Mouse (Mus musculus): ENCODE results near the gene Bcl9. TPM values are rescaled to one million over a fixed set of nuclear protein-coding genes. Genes with fewer than 3 reads are reported as not detected.

Bcl9 gene
- polyA plus RNA-seq, 1 experiment from 2014 or later, result 65.4 TPM

DNA sequence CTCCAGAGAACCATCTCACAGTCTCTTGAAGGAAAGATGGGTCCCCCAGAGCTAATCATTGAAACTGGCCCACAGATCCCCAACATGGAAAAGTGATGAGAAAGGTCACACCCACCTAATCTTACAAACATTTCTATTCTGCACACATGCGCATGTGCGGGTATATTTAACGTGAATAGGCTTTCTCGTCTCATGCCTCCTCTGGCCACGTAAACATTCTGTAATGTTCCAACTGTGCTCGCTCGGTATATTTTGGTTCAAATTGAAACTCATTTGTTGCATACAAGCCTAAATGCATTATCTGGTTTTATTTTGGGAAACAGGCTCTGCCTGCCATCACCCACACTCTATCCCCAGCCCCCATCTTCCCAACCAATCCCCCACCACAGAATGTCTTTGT is 16.3 kb downstream of the Bcl9 start:
- DNase-seq (ENCODE audit: low spot score) (no peak), ATAC-seq (ENCODE audit: insufficient read depth, low FRiP score, low TSS enrichment) (no peak)
- 98% methylated on average over 7 of the region's 7 CpGs for WGBS

GRCm38 (mm10) chr3:97275708-97276107 is 22.0 kb downstream of the Bcl9 start:
- H3K4me2 ChIP-seq (ENCODE audit: low read depth), result no peak overlapping the region
- no peak overlapping the region for H3K4me3 ChIP-seq (ENCODE audit: low read depth, low read length)
- H3K9me3 ChIP-seq (ENCODE audit: control insufficient read depth, low read length), result no peaks in the 10 kb centered on the region
- DNase-seq (ENCODE audit: low spot score) (no peak), ATAC-seq (ENCODE audit: insufficient read depth, low FRiP score, low TSS enrichment) (no peak)
- WGBS, result 86% methylated on average over 5 of the region's 5 CpGs
- no peak overlapping the region for H3K27ac ChIP-seq (ENCODE audit: low read depth, low read length)
- no peaks in the 10 kb centered on the region for H3K36me3 ChIP-seq (ENCODE audit: control insufficient read depth, insufficient read depth, low read length)
- no peaks in the 10 kb centered on the region for H3K4me1 ChIP-seq (ENCODE audit: control insufficient read depth, insufficient read depth, low read length)
- H3K27me3 ChIP-seq (ENCODE audit: control insufficient read depth, insufficient read depth, low read length), result no peaks in the 10 kb centered on the region
- H3K9ac ChIP-seq (ENCODE audit: low read length), result no peak overlapping the region

More for the DNA sequence above, 16.3 kb downstream of the Bcl9 start:
- no peaks in the 10 kb centered on the region for H3K9me3 ChIP-seq (ENCODE audit: control insufficient read depth, low read length)
- no peak overlapping the region for H3K9ac ChIP-seq (ENCODE audit: low read length)
- H3K27ac ChIP-seq (ENCODE audit: low read depth, low read length), result no peak overlapping the region
- no peak overlapping the region for H3K4me3 ChIP-seq (ENCODE audit: low read depth, low read length)
- H3K4me2 ChIP-seq (ENCODE audit: low read depth), result no peak overlapping the region
- peaks cover 5% of the 10 kb centered on the region; the same call in 1 of the 2 replicates for H3K36me3 ChIP-seq (ENCODE audit: control insufficient read depth, insufficient read depth, low read length)
- H3K4me1 ChIP-seq (ENCODE audit: control insufficient read depth, insufficient read depth, low read length), result no peaks in the 10 kb centered on the region
- H3K27me3 ChIP-seq (ENCODE audit: control insufficient read depth, insufficient read depth, low read length), result no peaks in the 10 kb centered on the region

DNA sequence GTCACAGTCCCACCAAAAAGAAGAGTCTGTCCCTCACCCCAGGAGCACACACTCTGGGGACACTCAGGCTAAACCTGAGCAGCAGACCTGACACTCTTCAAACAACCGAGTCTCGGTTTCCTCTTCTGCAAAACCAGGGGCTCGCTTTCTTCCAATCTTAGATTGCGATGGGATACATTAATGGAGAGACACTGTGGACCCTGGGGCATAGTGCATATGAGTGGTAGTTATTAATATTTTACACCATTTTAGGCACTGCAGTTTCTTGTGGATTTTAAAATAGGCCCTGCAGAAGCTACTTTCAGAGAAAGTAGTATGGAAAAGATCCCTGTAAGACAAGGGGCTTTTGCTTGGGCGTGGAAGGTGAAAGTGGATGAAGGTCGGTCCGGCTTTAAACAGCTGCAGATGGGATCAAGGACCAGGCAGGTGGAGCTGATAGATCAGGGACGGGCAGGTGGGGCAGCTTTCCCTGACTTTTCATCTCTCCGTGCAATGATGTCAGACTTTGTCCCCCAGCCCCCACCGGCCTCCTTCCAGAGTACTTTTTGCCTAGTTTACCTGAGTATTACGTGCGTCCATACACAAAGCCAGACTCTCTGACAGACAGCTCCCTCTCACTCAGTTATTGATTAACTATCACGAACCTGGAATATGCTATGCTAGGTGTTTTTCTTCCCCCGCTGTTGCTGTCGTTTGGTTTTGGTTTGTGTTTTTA is 23.0 kb downstream of the Bcl9 start:
- H3K36me3 ChIP-seq (ENCODE audit: control insufficient read depth, insufficient read depth, low read length), result no peaks in the 10 kb centered on the region
- no peak overlapping the region for H3K4me2 ChIP-seq (ENCODE audit: low read depth)
- H3K27me3 ChIP-seq (ENCODE audit: control insufficient read depth, insufficient read depth, low read length), result no peaks in the 10 kb centered on the region
- no peak overlapping the region for H3K9ac ChIP-seq (ENCODE audit: low read length)
- no peaks in the 10 kb centered on the region for H3K9me3 ChIP-seq (ENCODE audit: control insufficient read depth, low read length)
- 89% methylated on average over 15 of the region's 15 CpGs for WGBS
- H3K27ac ChIP-seq (ENCODE audit: low read depth, low read length), result no peak overlapping the region
- no peak for ATAC-seq (ENCODE audit: insufficient read depth, low FRiP score, low TSS enrichment)
- no peaks in the 10 kb centered on the region for H3K4me1 ChIP-seq (ENCODE audit: control insufficient read depth, insufficient read depth, low read length)
- H3K4me3 ChIP-seq (ENCODE audit: low read depth, low read length), result no peak overlapping the region
- DNase-seq (ENCODE audit: low spot score), result no peak

DNA sequence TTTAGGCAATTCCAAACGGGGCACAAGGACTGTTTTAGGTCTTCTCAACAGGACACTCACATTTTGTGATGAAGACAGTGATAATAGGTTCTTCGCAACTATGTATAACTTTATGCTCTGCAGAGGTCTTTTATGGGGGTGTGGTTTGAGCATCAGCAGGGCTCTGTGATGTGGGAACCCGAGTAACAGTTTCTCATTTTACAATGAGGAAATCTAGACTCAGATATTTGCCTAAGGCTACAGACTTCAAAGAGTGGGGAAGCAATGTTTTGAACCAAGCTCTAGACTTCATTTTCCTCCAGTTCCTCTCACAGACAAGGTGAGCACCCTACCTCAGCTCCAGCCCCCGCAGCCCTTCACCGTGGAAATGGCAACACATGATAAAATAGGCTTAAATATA is 23.8 kb downstream of the Bcl9 start:
- Histone ChIP-seq H3K9me3 (ENCODE audit: control insufficient read depth, low read length) (no peaks in the 10 kb centered on the region), H3K9ac (ENCODE audit: low read length) (no peak overlapping the region), H3K4me3 (ENCODE audit: low read depth, low read length) (no peak overlapping the region), H3K36me3 (ENCODE audit: control insufficient read depth, insufficient read depth, low read length) (no peaks in the 10 kb centered on the region), H3K27me3 (ENCODE audit: control insufficient read depth, insufficient read depth, low read length) (no peaks in the 10 kb centered on the region), H3K4me2 (ENCODE audit: low read depth) (no peak overlapping the region), H3K27ac (ENCODE audit: low read depth, low read length) (no peak overlapping the region), H3K4me1 (ENCODE audit: control insufficient read depth, insufficient read depth, low read length) (no peaks in the 10 kb centered on the region)
- 93% methylated on average over 5 of the region's 5 CpGs for WGBS
- no peak for DNase-seq (ENCODE audit: low spot score)
- no peak for ATAC-seq (ENCODE audit: insufficient read depth, low FRiP score, low TSS enrichment)

GRCm38 (mm10) chr3:97265667-97266415 is 31.9 kb downstream of the Bcl9 start:
- Histone ChIP-seq H3K4me1 (ENCODE audit: control insufficient read depth, insufficient read depth, low read length) (no peaks in the 10 kb centered on the region), H3K9me3 (ENCODE audit: control insufficient read depth, low read length) (no peaks in the 10 kb centered on the region), H3K4me3 (ENCODE audit: low read depth, low read length) (no peak overlapping the region), H3K27me3 (ENCODE audit: control insufficient read depth, insufficient read depth, low read length) (no peaks in the 10 kb centered on the region), H3K4me2 (ENCODE audit: low read depth) (no peak overlapping the region), H3K36me3 (ENCODE audit: control insufficient read depth, insufficient read depth, low read length) (no peaks in the 10 kb centered on the region), H3K9ac (ENCODE audit: low read length) (no peak overlapping the region), H3K27ac (ENCODE audit: low read depth, low read length) (no peak overlapping the region)
- no peak for ATAC-seq (ENCODE audit: insufficient read depth, low FRiP score, low TSS enrichment)
- DNase-seq (ENCODE audit: low spot score), result no peak
- 91% methylated on average over 15 of the region's 15 CpGs for WGBS

- ATAC-seq (ENCODE audit: insufficient read depth, low FRiP score, low TSS enrichment) (no peak), DNase-seq (ENCODE audit: low spot score) (no peak)
- Histone ChIP-seq H3K36me3 (ENCODE audit: control insufficient read depth, insufficient read depth, low read length) (peaks cover 3% of the 10 kb centered on the region), H3K4me3 (ENCODE audit: low read depth, low read length) (no peak overlapping the region), H3K27me3 (ENCODE audit: control insufficient read depth, insufficient read depth, low read length) (no peaks in the 10 kb centered on the region), H3K9me3 (ENCODE audit: control insufficient read depth, low read length) (no peaks in the 10 kb centered on the region), H3K4me1 (ENCODE audit: control insufficient read depth, insufficient read depth, low read length) (no peaks in the 10 kb centered on the region), H3K9ac (ENCODE audit: low read length) (no peak overlapping the region), H3K27ac (ENCODE audit: low read depth, low read length) (no peak overlapping the region), H3K4me2 (ENCODE audit: low read depth) (no peak overlapping the region)
- 92% methylated on average over 1 of the region's 1 CpGs for WGBS
Observed at GRCm38 (mm10) chr3:97262235-97262634, 35.5 kb downstream of the Bcl9 start.

GRCm38 (mm10) chr3:97255706-97256339 is 41.9 kb downstream of the Bcl9 start:
- H3K9ac ChIP-seq (ENCODE audit: low read length), result no peak overlapping the region

DNA sequence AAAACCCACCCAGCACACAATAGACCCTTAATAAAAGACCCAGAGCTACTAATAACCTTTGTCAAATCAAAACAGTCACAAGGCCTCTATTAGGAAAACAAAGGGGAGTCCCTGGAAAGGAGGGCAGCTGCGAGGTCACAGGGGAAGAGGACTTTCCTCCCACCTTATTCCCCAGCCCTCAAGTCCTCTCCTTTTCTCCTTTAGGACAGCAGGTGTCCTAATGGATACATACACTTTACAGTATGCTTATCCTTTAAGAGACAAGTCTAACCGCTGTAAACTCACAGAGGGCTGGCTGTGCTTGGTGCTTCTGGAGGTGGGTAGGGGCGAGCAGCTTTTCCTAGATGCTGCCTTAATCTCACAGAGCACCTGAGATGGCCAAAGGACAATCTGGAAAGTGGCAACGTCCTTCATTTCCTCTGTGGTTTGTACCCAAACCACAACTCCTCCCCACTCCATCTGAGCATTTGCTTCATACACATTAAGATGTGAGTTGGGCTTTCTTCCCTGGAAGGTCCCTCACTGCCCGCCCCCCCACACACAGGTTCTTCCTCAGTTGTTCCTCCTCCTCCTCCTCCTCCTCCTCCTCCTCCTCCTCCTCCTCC is 42.8 kb downstream of the Bcl9 start:
- peaks cover 21% of the 10 kb centered on the region for H3K4me1 ChIP-seq (ENCODE audit: control insufficient read depth, insufficient read depth, low read length)
- DNase-seq (ENCODE audit: low spot score) (no peak), ATAC-seq (ENCODE audit: insufficient read depth, low FRiP score, low TSS enrichment) (no peak)
- no peak overlapping the region for H3K9ac ChIP-seq (ENCODE audit: low read length)
- no peak overlapping the region for H3K4me3 ChIP-seq (ENCODE audit: low read depth, low read length)
- no peak overlapping the region for H3K4me2 ChIP-seq (ENCODE audit: low read depth)
- 4% methylated on average over 5 of the region's 5 CpGs for WGBS
- no peaks in the 10 kb centered on the region for H3K9me3 ChIP-seq (ENCODE audit: control insufficient read depth, low read length)
- H3K27ac ChIP-seq (ENCODE audit: low read depth, low read length), result no peak overlapping the region
- H3K36me3 ChIP-seq (ENCODE audit: control insufficient read depth, insufficient read depth, low read length), result peaks cover 3% of the 10 kb centered on the region
- H3K27me3 ChIP-seq (ENCODE audit: control insufficient read depth, insufficient read depth, low read length), result no peaks in the 10 kb centered on the region

More at GRCm38 (mm10) chr3:97255706-97256339, 41.9 kb downstream of the Bcl9 start:
- H3K9me3 ChIP-seq (ENCODE audit: control insufficient read depth, low read length), result no peaks in the 10 kb centered on the region
- H3K4me3 ChIP-seq (ENCODE audit: low read depth, low read length), result no peak overlapping the region
- H3K27ac ChIP-seq (ENCODE audit: low read depth, low read length), result no peak overlapping the region
- no peak overlapping the region for H3K4me2 ChIP-seq (ENCODE audit: low read depth)
- peaks cover 3% of the 10 kb centered on the region for H3K36me3 ChIP-seq (ENCODE audit: control insufficient read depth, insufficient read depth, low read length)
- H3K27me3 ChIP-seq (ENCODE audit: control insufficient read depth, insufficient read depth, low read length), result no peaks in the 10 kb centered on the region
- 27% methylated on average over 9 of the region's 9 CpGs for WGBS
- ATAC-seq (ENCODE audit: insufficient read depth, low FRiP score, low TSS enrichment) (no peak), DNase-seq (ENCODE audit: low spot score) (no peak)
- peaks cover 21% of the 10 kb centered on the region for H3K4me1 ChIP-seq (ENCODE audit: control insufficient read depth, insufficient read depth, low read length)
